Mouse (Mus musculus) cerebellum, postnatal 10 days (tissue): ENCODE results near the gene Itgav.
A peak's percentile ranks its signal among the peaks of the same experiment; 100 is the strongest.
"Not testable (repeated sequence)": the region's sequence is repeated elsewhere in the genome, so short reads cannot be mapped to it uniquely, and the experiment has no call there.

Experiments
- DNase-seq, 2 experiments: peaks; one replicate each; pipeline ENCODE4 v3.0.0; 2021; ENCODE audit warnings: mixed read lengths in 2 of 2

Gene Itgav

DNA sequence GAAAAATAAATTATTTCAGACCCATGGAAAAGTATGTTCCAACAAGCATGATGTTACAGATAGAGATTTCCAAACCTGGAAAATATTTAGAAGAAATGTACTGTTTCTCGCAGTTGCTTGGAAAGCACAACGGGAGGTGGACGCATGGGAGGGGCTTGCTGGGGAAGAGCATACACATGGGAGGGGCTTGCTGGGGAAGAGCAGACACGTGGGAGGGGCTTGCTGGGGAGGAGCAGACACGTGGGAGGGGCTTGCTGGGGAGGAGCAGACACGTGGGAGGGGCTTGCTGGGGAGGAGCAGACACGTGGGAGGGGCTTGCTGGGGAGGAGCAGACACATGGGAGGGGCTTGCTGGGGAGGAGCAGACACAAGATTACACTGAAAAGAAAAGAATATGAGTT, 10.9 kb upstream of the Itgav start:
- not testable (repeated sequence) for DNase-seq

DNA sequence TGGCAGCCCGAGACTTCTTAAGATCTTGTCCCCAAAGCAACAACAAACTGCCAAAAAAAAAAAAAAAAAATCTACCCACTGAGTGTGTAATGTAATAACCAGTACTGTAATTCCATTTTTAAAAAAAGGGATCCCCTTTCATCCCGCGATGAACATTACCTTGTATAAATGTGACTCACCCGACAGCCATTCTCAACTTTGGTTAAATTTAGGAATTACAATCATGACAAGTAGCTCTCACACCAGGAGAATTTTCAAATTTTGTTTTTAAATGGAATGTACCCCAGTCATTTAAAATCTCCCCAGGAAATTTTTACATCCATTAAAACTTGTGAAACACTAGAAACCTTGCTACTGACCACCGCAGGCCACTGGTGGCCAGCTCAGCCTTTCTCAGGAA, 10.3 kb upstream of the Itgav start:
- no peak for DNase-seq

DNA sequence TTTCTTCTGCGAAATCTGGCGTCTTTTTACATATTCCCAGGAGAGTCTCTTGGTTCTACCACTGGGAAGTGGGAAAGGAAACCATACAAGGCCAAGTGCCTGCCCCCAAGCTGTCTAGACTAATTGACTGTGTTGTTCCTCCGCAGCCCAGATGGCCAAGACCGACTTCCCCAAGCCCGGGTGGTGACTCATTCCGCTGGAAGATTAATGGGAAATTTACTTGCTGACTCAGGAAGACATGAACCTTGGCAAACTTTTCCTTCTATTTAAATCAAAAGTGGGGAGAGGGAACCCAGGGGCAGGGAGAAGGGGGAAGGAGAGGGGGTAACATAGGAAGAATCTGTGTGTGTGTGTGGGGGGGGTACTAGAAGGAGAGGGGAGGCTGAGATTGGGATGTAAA, 9.4 kb upstream of the Itgav start:
- DNase-seq = peak; percentile 66 to 79

DNA sequence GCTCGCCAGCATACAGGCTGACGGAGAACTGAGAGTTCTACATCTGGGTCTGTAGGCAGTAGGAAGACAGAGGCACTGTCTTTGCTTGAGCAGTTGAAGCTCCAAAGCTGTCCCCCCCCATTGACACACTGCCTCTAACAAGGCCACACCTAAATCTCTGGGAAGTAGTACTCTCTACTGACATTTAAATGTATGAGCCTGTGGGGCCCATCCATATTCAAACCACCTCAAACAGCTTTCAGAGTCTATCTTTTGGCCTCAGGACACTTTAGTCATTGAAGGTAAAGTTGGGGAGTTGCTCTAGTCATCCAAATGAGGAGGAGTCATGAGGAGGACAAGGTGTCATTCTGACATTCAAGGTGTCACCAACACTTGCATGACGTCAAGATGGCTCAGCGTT, 5.9 kb upstream of the Itgav start:
- DNase-seq = no peak

DNA sequence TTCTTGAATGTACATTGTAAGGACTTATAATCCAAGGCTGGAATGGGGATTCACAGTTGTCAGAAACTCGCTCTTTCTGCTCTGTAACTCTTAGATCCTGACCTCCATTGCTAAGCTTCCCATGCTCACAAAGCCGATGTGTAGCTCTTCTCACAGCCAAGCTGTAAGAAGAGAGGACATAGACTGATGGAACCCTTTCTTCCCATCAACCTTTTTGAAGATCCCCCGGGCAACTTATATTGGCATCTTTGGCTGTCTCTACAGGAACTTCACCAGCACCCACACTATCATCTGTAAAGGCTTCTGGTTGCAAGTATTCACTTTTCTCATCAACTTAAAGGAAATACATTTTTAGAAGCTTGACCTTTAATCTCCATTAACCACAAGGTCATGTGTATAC, 2.6 kb upstream of the Itgav start:
- no peak for DNase-seq

DNA sequence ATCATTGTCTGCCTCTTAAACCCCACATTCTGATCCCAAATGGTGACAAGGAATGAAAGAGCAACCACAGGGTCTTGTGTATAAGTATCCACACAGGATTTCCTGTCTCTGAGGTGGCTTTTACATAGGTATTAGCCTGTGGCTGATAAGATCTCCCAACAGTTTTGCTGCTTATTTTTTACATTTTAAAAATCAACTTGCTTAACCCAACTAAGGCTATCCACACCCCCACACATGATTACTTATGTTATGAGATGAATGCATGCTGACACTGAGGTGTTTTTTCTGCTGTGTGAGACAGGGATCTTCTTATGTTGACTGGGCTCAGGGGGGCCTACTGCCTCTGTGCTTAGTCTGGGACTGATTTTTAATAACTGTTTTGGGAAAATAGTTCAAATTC, 1.3 kb upstream of the Itgav start:
- DNase-seq = no peak

DNA sequence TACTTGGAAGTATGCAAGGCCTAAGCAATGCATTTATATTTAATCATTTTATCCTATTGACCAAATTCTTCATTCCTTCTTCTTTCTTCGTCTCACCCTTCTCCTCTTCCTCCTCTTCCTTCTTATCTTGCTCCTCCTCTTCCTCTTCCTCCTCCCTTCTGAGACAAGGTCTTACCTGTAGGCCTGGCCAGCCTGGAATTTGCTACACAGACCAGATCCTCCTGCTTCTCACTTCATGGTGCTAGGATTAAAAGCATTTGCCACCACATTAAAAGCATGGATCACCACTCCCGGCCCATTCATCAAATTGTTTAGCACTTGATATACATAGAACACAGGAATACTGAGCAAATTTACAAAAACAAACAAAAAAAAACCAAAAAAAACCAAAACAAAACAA, 851 bp upstream of the Itgav start:
- no peak for DNase-seq

DNA sequence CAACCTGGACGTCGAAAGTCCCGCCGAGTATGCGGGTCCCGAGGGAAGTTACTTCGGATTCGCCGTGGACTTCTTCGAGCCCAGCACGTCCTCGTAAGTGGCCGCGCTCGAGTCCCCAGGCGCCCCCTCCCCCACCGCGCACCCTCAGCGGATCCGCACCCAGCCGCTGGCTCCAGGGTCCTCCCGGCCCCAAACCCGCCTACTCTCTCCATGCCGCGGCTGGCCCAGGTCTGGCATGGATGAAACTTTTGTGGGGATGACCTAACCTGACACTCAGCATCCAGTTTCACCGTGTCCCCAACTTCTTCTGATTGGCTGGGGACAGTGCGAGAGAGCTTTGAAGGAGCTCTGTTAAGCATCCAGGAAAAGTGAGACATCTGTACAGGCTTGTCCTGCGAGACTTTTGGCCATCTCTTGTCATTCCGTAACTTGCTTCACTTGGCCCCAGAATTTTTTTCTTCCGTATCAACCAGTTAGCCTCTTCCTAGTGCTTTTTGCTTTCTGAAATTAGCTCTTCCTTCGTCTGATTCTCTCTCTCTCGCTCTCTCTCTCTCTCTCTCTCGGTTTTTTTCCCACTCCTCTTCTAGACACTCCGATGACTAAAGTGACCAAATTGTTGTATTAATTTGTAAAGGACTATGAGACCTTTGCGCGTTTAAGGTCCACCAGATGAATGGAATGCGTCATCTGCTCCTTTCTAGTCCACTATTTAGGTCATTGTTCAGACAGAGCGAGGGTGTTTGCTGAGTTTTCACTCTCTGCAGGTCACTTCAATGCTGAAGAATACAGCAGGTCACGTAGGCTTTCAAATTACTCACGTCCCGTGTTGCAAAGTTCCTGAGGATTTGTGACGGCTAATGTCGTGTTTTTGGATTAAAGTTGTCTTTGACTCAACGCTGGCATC, 882 bp downstream of the Itgav start:
- DNase-seq = peak; percentile 64 to 66

DNA sequence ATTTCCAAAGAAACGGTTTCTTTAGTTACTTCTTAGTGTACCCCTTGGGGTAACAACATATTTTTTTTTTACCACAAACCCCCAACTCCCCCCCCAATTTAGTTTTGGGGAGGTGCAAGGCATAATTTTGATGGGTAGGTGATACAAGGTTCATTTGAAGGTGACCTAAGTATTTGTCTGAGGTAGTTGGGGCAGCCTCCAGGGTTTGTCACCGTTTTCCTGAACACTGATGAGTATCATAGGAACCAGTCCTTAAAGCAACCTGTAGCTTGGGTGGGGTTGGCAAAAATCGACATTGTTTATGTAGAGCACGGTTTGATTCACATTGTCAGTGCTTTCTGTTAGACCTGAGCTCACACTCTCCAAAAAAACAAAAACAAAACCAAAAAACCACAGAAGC, 1.6 kb downstream of the Itgav start:
- no peak for DNase-seq

DNA sequence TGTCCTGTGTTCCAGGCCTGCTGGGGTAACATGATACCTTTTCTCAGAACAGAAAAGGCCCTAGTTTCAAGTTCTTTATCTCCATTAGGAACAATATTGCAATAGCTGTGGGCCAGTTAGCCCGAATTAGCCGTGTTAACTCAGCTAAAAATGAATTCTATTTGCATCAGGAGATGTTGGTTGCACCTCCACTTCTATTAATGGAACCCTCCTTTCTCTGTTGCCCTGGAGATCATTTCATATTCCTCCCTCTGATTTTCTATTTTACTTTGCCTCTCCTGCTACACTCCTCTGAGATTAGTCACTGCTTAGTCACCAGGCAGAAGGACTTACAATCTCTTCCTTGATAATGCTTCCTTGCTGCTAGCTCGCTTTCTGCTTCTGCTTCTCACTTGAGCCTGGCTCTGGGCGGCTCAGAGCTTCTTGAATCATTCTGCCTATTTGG, 4.1 kb downstream of the Itgav start:
- no peak for DNase-seq

DNA sequence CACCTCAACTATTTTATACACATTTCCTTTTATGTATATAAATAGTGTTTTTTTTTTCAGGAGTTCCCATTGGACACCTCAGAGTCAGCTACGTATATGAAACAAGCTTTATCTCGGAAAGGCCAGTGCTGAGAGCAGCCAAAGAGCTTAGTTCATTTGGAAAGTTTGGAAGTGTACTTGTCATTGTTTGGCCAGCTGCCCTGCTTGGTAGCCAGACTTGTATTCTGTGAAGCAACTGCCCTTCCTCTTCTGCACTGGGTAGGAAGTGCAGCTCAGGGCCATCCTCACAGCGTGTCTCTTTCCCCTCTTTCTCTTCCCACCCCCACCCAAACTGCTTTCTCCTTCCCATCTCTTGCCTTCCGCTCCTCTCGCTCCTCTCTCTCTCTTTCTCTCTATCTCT, 5.1 kb downstream of the Itgav start:
- DNase-seq = peak; percentile 37 to 57

DNA sequence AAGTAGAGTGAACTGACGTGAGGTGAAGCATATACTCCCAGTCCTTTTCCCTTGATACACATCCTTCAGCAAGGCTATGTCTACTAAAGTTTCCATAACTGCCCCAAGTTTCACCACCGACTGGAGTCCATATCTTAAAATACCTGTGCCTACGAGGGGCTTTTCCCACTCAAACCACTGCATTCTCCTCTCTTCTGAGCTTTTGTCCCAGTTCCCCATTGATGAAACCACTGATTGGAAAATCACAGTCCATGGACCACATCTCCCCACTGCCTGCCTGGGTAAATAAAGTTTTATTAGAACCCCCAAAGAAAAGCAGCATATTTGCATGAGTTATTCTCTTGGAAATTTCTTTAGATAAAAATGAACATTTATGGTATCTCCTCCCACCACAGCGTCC, 8.7 kb downstream of the Itgav start:
- no peak for DNase-seq

DNA sequence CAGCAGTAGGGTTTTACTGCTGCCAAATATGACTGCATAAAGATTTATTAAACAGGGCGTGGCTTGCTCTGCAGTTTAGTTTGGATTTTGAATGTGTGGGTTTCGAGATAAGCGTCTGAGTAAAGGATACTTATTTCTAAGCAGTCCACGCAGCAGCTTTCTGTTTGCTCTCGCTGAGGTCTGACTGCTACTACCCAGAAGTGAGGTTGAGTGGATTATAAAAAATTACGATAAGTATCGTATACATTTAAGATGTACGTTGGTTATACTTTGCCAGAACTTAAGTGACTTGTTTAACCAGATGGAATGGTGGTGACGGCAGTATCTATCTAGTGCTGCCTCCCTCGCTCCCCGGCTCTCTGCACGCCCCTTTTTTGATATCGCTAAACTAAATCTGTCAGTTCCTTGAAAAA, 9.8 kb downstream of the Itgav start:
- DNase-seq = no peak

DNA sequence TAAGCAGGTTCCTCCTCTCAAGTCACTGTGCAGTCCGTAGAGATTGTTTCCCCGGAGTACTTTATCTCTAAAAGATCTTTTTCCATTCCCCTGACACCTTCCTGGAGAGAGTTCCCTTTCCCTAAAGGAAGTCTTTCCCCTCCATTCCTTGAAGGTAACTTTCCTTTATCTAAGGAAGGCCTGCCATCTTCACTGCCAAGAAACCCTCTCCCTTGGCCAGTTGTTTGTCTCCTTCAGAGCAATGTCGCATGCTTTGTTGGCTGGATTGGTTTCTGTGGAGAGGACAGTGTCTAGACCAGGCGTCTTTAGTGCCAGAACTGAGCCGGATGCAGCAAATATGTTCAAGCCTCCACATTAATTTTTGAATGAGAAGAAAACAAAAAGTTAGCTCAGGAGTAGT, 11.1 kb downstream of the Itgav start:
- DNase-seq = no peak

DNA sequence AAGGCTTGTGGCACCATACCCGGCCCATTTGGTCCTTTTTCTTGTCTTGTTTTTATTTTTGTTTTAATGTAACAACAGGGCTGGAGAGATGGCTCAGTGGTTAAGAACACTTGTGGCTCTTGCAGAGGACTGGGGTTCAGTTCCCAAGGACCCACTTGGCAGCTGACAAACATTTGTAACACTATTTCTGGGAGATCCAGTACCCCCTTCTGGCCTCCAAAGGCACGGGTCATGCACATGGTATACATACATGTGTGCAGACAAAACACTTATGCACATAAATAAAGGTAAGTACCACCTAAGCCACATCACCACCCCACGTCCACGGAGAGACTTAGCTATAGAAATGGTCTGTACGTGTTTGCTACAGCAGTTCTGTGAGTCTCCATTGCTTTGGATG, 12.6 kb downstream of the Itgav start:
- no peak for DNase-seq

DNA sequence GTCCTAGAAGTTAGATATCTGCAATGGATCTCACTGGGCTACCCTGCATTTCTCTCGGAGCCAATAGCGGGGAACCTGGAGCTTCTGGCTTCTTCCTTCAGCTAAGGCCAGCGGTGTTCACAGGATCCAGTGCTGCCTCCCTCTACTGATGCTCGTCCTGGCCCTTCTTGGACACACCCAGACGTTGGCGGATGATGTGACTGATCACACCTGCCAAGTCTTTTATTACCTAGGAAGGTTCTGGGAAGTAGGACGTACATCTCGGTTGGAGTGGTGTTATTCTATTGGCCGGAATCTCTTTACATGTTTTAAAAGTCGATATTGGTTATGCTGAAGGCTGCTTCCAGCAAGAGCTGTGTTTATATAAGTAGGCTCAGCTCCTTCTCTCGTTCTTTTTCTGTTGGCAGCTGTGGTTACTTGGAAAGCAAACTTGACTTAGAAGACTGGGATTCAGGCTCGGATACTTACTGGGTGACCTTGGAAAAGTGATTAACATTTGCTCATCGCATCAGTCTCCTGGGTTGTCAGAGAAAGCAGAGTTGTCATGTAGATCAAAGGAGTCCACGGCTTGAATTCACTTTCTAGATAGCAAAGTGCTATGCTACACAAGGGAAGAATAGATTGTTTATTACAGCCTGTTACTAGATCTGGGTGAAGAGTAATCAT, 14.5 kb downstream of the Itgav start:
- DNase-seq = no peak

DNA sequence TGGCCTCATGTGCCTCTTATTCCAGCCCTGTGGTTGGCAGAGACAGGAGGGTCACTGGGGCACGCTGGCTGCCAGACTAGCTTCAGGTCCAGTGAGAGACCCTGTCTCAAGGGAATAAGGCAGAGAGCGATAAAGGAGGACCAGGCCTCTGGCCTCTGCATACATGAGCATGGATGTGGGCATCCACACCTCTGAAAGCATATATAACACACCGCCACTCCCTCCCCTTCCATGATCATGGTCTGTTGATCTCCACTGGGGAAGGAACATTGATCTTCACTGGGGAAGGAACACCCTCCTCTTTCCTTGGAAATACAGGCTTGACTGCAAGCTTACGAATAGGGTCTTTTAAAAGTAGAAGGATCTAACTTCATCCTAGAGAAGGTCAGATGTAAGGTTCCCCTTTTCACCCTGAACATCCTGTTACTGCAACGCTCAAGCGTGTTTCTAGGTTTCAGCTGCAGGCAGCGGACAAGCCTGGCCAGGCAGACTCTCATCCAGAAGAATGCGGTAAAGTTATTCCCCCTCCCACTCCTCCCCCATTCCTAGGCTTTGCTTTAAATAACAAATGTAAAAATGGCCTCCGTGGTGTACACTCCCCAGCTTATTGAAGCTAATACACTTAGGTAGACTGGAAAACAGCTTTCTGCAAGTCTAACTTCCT, 15.4 kb downstream of the Itgav start:
- DNase-seq = no peak

DNA sequence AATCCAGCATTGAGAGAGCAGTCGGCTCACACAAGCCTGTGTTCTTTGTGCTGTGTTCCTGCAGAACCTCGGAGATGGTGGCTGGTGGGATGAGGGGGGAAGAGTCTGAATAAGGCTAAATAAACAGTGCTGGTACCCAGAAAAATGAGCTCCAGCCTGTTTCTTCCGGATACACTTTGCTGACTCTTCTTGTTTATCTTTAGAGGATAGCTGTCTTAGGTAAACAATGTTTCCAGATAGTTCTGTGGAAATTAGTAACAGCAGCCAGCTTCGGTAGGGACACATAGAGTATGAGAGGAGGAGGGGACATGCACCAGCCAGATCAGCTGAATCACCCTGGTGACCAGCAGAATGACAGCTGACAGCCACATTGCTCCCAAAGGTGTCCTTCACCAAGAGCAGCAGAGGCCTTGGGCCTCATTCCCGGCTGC, 16.4 kb downstream of the Itgav start:
- no peak for DNase-seq

DNA sequence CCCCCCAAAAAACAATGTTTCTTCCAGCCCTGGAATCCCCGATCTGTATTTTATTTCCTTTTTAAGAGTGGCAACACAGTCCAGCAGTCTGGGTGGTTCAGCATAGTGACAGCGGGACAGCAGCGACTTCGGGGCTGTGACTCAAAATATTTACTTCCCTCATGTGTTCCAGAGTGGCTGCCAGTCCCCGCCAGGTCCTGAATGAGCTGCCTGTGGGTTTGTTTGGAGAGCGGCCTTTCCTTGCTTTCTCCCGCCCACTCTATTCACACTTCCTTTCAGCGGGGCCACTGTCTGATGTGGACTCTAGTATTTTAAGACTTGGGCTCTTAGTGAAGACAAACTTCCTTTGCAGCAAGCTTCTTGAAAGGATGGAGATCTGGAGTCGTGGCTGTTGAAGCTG, 18.0 kb downstream of the Itgav start:
- DNase-seq = peak in 1 of 2 experiments; percentile 23

DNA sequence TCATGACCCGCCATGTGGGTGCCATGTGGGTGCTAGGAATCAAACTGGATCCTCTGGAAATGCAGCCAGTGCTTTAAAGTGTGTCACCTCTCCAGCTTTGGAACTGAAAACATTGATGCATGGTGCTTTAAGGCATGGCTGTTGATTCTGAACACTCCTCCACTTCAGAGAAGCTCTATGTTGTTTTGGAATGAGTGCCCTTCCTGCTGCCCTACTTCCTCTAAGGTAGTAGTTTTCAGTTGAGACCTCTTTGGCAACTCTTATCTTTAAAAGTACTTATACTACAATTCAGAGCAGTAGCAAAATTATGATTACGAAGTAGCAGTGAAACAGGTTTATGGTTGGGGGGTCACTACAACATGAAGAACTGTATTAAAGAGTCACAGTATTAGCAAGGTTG, 18.6 kb downstream of the Itgav start:
- no peak for DNase-seq

DNA sequence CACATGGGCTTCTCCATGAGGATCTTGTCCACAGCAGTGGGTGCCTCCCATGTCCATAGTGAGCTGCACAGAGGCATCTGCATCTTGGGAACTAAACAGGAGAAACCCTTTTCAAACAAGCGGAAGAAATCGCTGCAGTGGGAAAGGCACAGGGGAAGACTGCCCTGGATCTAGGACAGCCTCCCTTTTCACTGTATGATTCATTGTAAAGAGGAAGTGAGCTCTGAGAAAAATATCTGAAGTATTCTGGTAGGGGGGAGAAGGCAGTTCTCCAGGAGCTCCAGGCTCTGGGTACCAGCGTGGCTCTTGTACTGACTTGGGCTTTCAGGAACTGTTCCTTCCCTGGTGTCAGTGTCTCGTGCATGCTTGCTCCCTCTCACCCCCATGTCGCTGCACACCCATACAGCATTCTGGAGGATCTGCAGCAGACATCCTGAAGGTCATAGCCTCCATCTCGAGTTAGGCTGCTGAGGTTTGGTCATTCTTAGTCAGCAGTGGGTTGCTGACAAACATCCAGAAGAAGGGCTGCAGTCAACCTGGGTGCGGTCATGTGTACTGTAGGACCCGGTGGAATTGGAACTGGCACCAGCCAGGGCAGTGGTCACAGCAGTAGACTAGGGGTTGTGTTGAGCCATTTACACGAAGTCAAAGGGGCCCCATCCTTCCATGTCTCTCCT, 20.2 kb downstream of the Itgav start:
- no peak for DNase-seq

DNA sequence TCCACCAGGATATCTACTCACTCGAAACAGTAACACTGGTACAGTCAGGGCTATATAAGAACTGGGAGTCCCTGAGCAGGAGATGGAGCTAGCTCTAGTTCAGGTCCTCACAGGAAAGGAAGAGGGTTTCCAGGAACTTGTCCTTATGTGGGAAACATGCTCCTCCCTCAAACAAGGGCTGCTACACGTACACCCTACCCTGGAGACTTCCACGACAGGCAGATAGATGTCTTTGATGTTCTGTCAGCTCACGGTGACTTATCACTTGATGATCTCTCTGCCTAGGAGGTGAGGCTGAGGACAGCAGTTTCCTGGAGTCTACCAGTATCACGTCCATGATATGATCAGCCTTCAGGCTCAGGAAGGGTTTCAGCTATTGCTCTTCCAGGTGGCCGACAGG, 21.1 kb downstream of the Itgav start:
- DNase-seq = no peak

DNA sequence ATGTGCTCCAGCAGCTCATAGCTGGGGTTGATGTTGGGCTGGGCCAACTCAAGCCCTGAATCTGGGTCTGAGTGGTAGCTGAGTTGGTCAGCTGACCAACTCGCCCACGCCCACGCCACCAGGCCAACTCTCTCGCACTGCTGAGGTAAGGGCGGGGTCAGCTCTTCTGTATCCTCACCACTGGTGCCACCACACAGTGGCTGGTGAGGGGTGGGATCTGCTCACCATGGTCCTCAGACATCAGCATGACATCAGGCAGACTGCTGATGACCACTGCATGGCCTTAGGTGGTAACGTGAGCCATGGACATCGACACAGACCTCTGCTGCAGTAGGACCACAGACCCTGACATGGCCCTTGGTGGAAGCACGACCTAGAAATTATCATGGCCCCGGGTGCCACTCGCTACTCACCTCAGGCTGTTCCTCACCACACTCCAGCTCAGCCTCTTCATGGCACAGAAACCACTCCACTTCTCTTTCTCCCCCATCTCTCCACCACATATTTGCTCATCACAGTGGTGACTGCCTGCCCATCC, 24.5 kb downstream of the Itgav start:
- no peak for DNase-seq
